Mouse (Mus musculus): Measurements from ENCODE around the gene Lmntd2.
A peak's percentile ranks its signal among the peaks of the same experiment; 100 is the strongest.
"Not testable (repeated sequence)": the region's sequence is repeated elsewhere in the genome, so short reads cannot be mapped to it uniquely, and the experiment has no call there.

The Lmntd2 gene

DNA sequence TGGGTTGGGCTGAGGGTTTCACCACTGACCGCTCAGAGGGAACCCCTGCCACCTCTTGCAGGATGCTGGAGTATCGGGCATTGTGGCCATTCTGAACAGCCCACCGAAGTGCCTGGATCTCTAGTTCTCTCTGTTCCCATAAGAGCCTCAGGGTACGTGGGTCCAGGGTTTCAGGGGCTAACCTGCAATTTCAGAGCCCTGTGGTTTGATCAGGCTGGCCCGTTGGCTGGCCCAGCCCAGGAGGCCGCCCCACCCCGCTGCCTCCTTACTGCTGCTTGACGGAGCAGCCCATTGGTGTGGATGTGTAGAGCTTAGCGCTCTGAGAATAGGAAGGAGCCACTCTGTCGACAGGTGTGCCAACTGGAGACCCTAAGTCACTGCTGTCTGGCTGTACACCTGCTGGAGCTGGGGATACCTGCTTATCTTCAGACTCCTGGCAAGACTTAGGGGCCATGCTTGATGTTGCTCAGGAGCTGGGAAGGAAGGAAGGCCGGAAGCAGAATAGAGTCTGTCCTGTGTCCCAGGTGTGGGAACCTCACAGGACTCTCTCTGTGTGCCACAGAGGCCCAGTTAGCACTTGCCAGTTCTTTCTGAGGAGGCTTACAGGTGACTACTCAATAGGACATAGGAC lies at the start of gene Lmntd2:
TSS of gene Lmntd2 (minus strand) at position 476 of the 631 bp plus-strand sequence.
- DNase-seq, result no peak

DNA sequence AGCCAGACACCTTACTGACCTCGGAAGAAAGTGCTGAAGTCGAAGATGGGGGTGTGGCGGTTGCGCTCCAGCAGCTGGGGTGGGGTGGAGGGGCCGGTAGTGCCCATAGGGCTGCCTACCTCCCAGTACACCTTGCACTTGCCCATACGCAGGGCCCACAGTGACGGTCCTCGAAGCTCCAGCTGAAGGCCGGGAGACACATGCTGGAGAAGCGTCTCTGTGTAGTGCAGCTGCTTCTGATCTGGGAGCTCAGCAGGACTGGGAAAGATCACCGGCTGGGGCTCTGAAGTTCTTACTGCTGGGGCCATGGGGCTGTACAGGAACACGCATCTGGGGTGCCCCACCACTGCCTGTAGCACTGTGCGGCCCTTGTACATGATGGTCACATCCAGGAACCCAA lies 49.8 kb upstream of the Lmntd2 start:
- DNase-seq, result no peak

- DNase-seq, result peak in 1 of 2 experiments; percentile 43
Measured at GRCm38 (mm10) chr7:141261480-141261879, 47.6 kb upstream of the Lmntd2 start.

GRCm38 (mm10) chr7:141256159-141256558 lies 42.3 kb upstream of the Lmntd2 start:
- DNase-seq, result no peak

- DNase-seq, result not testable (repeated sequence)
Measured at GRCm38 (mm10) chr7:141250486-141250885, 36.6 kb upstream of the Lmntd2 start.

DNA sequence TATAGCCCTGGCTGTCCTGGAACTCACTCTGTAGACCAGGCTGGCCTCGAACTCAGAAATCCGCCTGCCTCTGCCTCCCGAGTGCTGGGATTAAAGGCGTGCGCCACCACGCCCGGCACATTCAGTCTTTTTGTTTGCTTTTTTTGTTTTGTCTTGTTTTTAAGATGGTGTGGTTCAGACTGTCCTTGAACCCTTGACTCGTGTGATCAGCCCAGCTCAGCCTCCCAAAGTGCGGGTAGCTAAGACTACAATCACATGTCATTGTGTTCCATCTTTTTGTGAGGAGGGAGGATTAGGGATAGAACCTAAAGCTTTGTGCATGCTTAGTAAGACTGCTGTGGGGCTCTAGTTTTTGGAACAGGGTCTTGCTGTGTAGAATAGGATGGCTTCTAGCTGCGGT lies 17.7 kb upstream of the Lmntd2 start:
- no peak for DNase-seq

DNA sequence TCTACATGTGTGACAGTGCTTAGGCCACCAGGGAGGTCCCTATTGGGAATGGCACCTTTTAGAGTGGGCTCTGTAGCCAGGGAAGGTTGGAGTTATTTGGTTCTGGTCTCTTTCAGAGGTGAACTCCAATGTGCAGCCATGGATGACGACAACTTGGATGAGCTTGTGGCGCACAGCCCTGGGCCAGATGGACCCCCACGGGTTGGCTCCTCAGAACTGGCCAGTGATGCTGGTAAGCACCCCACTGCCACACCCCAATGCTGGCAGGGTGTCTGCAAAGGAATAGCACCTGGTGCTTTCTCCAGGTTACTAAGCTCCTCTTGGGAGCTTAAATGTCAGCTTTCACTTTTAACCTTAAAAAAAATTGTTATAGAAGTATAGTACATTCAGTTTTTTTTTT lies 17.2 kb upstream of the Lmntd2 start:
- DNase-seq, result peak; percentile 34 to 40

- DNase-seq, result no peak
Measured at GRCm38 (mm10) chr7:141230570-141230969, 16.7 kb upstream of the Lmntd2 start.

- no peak for DNase-seq
Measured at GRCm38 (mm10) chr7:141229702-141230101, 15.8 kb upstream of the Lmntd2 start.

GRCm38 (mm10) chr7:141228279-141229067 lies 14.6 kb upstream of the Lmntd2 start, which contains the start of gene Phrf1:
TSS of gene Phrf1 (plus strand) at chr7:141228784.
- DNase-seq, result peak; percentile 89 to 97

- DNase-seq, result no peak
Measured at GRCm38 (mm10) chr7:141227796-141228195, 13.9 kb upstream of the Lmntd2 start.

GRCm38 (mm10) chr7:141226535-141226934 lies 12.7 kb upstream of the Lmntd2 start:
- DNase-seq, result no peak

GRCm38 (mm10) chr7:141222696-141223215 lies 8.9 kb upstream of the Lmntd2 start:
- DNase-seq, result no peak

- DNase-seq, result no peak
Measured at GRCm38 (mm10) chr7:141222126-141222467, 8.2 kb upstream of the Lmntd2 start.

DNA sequence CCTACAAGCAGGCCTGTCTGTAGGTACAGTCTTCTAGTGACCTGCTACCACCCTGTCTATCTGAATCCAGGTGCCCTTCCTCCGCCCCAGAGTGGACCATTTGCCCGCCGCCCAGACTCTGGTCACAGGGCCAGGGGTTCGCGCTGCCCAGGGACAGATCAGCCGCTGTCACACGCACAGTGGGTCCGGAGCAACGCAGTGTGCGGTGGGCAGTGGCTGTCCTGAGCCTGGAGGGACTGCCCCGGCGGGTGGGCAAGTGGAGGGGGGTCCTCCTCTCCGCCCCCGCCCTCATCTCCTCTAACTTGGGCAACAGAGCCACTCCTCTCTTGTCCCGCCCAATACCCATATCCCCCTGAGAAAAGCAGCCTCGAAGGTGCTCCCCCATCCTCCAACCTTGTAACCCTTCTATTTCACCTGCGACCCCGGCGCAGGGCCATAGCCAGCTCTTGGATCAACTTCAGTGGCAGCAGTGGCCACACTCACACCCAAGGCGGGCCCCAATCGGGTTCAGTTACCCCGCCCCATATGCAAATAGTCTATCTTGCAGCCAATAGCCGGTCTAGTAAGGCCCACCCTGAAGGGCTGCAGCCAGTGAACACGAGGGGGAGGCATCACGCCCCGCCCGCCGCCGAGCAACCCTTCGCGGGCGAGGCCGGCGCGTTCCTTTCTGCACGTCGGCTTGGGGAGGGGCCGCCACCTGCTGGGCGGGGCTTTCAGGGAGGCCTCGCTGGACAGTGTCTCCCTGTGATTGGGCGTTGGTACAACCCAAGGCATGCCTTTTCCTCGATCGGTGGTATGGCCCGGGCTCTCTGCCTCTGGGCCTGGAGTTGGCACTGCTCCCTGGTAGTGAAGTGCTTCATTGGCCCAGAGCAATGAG lies 7.6 kb upstream of the Lmntd2 start:
- peak; percentile 86 to 92 for DNase-seq

- DNase-seq, result no peak
Measured at GRCm38 (mm10) chr7:141220377-141220776, 6.5 kb upstream of the Lmntd2 start.

GRCm38 (mm10) chr7:141219558-141220099 lies 5.7 kb upstream of the Lmntd2 start:
- DNase-seq, result no peak

DNA sequence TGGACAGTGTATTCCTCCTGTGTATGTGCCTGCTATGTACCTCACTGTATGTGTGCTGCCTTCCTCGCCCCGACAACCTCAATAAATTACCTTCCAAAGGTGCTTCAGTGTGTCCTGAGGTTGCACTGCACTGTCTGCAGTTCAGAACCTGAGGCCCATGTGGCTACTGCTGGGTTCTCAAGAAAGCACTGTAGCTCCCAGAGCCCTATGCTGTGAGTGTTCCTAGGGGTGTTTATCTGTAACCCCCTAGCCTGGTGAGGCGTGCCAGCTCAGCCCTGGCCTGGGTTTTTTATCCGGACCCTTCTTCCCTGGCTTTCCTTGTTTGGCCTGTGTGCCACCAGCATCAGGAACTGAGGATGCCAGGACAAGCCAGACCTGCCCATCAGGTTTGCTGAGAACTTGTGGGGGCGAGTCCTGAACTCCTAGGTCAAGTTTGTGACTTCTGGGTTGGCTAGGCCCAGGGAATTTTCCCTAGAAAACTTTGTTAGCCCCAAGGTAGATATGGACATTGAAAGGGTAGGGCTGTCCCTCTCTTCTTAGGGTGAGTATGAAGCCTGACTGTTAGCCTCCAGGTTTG lies 4.8 kb upstream of the Lmntd2 start:
- no peak for DNase-seq

GRCm38 (mm10) chr7:141218141-141218540 lies 4.3 kb upstream of the Lmntd2 start:
- DNase-seq, result no peak

DNA sequence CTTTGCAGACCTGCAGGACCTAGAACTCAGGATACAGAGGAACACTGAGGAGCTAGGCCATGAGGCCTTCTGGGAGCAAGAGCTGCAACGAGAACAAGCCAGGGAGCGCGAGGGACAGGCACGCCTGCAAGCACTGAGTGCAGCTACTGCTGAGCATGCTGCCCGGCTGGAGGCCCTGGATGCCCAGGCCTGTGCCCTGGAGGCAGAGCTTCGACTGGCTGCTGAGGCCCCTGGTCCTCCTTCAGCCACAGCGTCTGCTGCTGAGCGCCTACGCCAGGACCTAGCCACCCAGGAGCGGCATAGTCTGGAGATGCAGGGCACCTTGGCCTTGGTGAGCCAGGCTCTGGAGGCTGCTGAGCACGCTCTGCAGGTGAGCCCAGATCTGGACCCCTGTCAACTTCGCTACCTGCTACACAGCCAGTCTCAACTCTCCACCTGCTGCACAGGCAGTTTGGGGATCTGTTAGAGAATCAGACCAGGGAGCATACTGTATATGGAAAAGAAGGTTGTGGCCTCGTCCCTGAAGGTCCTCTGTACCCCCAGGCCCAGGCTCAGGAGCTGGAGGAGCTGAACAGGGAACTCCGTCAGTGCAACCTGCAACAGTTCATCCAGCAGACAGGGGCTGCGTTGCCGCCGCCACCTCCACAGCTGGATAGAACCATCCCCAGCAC lies 3.6 kb upstream of the Lmntd2 start:
- DNase-seq, result no peak

- no peak for DNase-seq
Measured at GRCm38 (mm10) chr7:141216894-141217293, 3.0 kb upstream of the Lmntd2 start.
